Mouse (Mus musculus) midbrain, embryonic 16.5 days (tissue): ENCODE data around the gene Otogl. TPM values are rescaled to one million over a fixed set of nuclear protein-coding genes. Genes with fewer than 3 reads are reported as not detected.
"Not testable (repeated sequence)": the region's sequence is repeated elsewhere in the genome, so short reads cannot be mapped to it uniquely, and the experiment has no call there.

Experiments used
- ATAC-seq: fragments of 200-750 bp; cut with Nextera tagmentation; 2 replicates; pipeline ENCODE4 v1.8.0; 2017; ENCODE audit warnings: moderate TSS enrichment
- H3K27ac ChIP-seq: fragments of 300-500 bp; sonication (generic); 2 replicates; pipeline ENCODE4 v1.5.1; 2014; ENCODE audit warnings: mild to moderate bottlenecking, low read length, mixed read lengths
- H3K27me3 ChIP-seq: fragments of 300-500 bp; sonication (generic); 2 replicates; pipeline ENCODE4 v1.6.1; 2014; ENCODE audit warnings: low read depth, low read length, mixed read lengths; ENCODE audit not compliant: control insufficient read depth, insufficient read depth
- H3K36me3 ChIP-seq: fragments of 300-500 bp; sonication (generic); 2 replicates; pipeline ENCODE4 v1.6.1; 2014; ENCODE audit warnings: mild to moderate bottlenecking, low read length, moderate library complexity, mixed read lengths; ENCODE audit not compliant: control insufficient read depth, insufficient read depth
- H3K4me1 ChIP-seq: fragments of 300-500 bp; sonication (generic); 2 replicates; pipeline ENCODE4 v1.6.1; 2014; ENCODE audit warnings: mild to moderate bottlenecking, low read length, mixed read lengths; ENCODE audit not compliant: control insufficient read depth, insufficient read depth
- H3K4me2 ChIP-seq: fragments of 300-500 bp; sonication (generic); 2 replicates; pipeline ENCODE4 v1.6.1; 2014; ENCODE audit warnings: mild to moderate bottlenecking, low read length, mixed read lengths
- H3K4me3 ChIP-seq: fragments of 300-500 bp; sonication (generic); 2 replicates; pipeline ENCODE4 v1.5.1; 2014; ENCODE audit warnings: low read depth, mild to moderate bottlenecking, low read length, moderate library complexity, mixed read lengths
- H3K9ac ChIP-seq: fragments of 300-500 bp; sonication (generic); 2 replicates; pipeline ENCODE4 v1.6.1; 2014; ENCODE audit warnings: low read depth, low read length, mixed read lengths
- H3K9me3 ChIP-seq: fragments of 300-500 bp; sonication (generic); replicated peaks from 2 replicates; pipeline ENCODE4 v1.6.1; 2014; ENCODE audit warnings: mild to moderate bottlenecking, low read length, mixed read lengths; ENCODE audit not compliant: control insufficient read depth, poor library complexity, severe bottlenecking
- WGBS: fragments of 180-500 bp; shearing (Covaris S2); extraction: QIAGEN DNeasy Blood & Tissue Kit; methylation state at CpG from one replicate; pipeline ENCODE4 v1.1.7; 2014; 5-methylcytosine and 5-hydroxymethylcytosine counted together
- polyA plus RNA-seq: library from polyadenylated mRNA; unstranded; fragments of >200 nt; fragmentation: Nextera tagmentation; extraction: Ambion mirVana; gene quantifications from 2 replicates; pipeline ENCODE4 v1.2.1, GENCODE M21; 2015

Otogl gene
- polyA plus RNA-seq, 1 experiment from 2014 or later: 0.04 TPM

DNA sequence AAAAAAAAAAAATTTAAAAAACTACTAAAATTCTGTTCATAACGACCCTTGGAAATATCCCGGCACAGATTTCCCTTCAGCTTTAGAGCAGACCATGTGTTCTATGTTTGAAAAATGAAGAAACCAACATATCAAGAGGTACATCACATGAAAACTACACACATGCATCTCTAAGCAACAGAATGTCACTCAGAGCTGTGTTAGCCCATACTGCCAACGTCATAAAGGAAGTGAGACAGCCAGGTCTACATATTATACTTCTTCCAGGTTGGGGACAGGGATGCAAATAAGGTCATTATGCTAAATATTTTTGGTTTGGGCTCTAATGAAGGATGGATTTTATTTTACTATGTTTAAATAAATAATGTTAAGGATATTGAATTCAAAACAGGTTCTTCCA is 52.7 kb downstream of the Otogl start:
- Histone ChIP-seq H3K9ac (no peak overlapping the region), H3K36me3 (no peaks in the 10 kb centered on the region), H3K27me3 (no peaks in the 10 kb centered on the region), H3K4me1 (no peaks in the 10 kb centered on the region), H3K9me3 (no peaks in the 10 kb centered on the region), H3K4me2 (no peak overlapping the region), H3K27ac (no peak overlapping the region), H3K4me3 (no peak overlapping the region)
- 96% methylated on average over 3 of the region's 3 CpGs for WGBS
- ATAC-seq: no peak

DNA sequence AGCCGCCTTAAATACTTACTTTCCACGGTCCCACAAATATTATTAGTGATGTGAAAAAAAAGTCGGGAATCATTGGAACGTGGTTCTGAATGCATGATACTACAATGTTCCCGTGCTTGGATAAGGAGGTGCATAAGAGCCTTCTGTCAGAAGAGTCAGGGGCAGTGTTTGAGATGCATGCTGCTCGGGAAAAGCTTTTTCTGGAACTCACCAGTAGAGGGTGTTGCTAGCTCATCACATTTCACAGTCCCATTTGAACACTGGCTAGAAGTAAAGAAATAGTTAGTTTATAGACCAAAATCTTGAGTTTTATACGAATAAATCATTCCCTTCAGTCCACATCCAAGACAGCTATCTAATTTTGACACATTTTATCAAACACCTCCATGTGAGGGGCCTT is 53.2 kb downstream of the Otogl start:
- no peak overlapping the region for H3K9ac ChIP-seq
- no peaks in the 10 kb centered on the region for H3K27me3 ChIP-seq
- peak; percentile 66; the same call in 1 of the 2 replicates for ATAC-seq
- H3K4me3 ChIP-seq: no peak overlapping the region
- H3K27ac ChIP-seq: no peak overlapping the region
- no peaks in the 10 kb centered on the region for H3K4me1 ChIP-seq
- H3K4me2 ChIP-seq: no peak overlapping the region
- H3K36me3 ChIP-seq: no peaks in the 10 kb centered on the region
- H3K9me3 ChIP-seq: no peaks in the 10 kb centered on the region
- WGBS: 23% methylated on average over 7 of the region's 7 CpGs

DNA sequence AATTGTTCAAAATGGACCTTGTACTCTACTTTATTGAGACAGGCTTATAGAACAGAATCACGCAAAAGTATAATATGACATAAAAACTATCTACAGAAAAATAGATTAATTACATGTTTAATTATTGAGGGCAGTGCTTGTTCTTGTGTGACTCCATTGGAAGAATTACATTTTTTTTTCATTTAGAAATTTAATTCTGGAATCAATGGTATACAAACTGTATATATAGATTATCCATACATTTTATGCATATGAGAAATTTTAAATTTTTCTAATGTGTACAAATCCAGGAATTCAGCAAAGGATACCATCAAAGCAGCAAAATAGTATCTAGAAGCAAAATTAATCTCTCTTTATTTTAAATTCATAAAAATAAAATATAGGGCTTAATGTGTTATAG is 67.0 kb downstream of the Otogl start:
- 94% methylated on average over 1 of the region's 1 CpGs for WGBS
- ATAC-seq: no peak
- Histone ChIP-seq H3K36me3 (no peaks in the 10 kb centered on the region), H3K27me3 (no peaks in the 10 kb centered on the region), H3K4me2 (no peak overlapping the region), H3K4me3 (no peak overlapping the region), H3K9me3 (no peaks in the 10 kb centered on the region), H3K27ac (no peak overlapping the region), H3K9ac (no peak overlapping the region), H3K4me1 (no peaks in the 10 kb centered on the region)

DNA sequence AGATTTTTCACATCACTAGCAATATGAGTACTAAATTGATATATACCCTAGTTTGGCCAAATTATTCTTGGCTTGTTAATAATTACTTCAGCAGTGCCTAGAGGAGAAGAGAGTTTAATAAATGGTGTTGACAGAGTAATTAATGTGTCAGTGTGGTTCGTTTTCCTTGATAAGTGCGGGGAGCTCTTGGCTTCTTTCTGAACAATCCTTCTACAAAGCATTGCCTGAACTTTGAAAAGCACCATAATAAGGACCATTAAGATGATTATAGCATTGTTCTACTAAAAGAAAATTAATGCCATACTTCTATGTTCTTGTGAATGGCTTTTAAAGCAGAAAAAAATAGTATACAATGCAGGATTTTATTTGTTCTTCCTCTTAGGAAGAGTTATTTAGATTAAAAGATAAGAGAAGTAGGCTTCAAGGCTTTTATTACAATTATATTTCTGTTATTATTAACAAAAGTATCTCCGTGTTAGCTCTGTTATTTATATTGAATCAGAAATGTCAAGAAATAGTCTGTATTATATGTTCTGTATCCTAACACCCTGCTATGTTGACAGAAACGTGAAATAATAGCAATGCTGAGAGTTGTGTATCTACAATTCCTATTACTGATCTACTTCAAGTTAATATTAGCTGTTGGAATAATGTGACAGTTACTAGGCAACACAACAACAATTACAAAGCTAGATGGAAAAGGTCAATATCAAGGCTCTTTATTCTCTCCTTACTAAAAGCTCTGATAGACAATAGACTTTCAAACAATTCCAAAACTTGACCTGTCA is 77.3 kb downstream of the Otogl start:
- no peaks in the 10 kb centered on the region for H3K4me1 ChIP-seq
- no peaks in the 10 kb centered on the region for H3K27me3 ChIP-seq
- H3K4me2 ChIP-seq: no peak overlapping the region
- H3K4me3 ChIP-seq: no peak overlapping the region
- ATAC-seq: no peak
- H3K36me3 ChIP-seq: no peaks in the 10 kb centered on the region
- H3K9me3 ChIP-seq: no peaks in the 10 kb centered on the region
- WGBS: 74% methylated on average over 4 of the region's 4 CpGs
- H3K27ac ChIP-seq: no peak overlapping the region
- H3K9ac ChIP-seq: no peak overlapping the region

DNA sequence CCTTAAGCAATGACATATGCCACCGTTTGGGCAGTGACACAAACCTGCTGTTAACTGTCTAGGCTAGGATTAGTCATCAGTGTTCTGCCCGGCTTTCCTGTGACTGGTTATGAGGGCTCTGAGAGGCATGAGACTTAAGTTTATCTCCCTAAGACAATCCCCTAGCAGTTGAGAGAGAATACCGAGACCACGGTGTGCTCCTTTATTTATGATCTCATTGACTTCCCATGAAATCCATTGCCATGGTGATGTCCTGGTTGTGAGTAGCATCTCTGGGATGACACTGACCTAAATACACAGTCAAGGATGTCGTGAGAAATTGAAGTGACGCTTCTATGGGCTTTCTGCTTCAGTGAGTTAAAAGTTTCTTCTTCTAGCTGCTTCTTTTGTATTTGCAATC is 82.8 kb downstream of the Otogl start:
- Histone ChIP-seq H3K27me3 (no peaks in the 10 kb centered on the region), H3K4me3 (no peak overlapping the region), H3K9me3 (no peaks in the 10 kb centered on the region), H3K36me3 (no peaks in the 10 kb centered on the region), H3K4me2 (no peak overlapping the region), H3K9ac (no peak overlapping the region), H3K4me1 (no peaks in the 10 kb centered on the region), H3K27ac (no peak overlapping the region)
- WGBS: 57% methylated on average over 6 of the region's 6 CpGs
- no peak for ATAC-seq

DNA sequence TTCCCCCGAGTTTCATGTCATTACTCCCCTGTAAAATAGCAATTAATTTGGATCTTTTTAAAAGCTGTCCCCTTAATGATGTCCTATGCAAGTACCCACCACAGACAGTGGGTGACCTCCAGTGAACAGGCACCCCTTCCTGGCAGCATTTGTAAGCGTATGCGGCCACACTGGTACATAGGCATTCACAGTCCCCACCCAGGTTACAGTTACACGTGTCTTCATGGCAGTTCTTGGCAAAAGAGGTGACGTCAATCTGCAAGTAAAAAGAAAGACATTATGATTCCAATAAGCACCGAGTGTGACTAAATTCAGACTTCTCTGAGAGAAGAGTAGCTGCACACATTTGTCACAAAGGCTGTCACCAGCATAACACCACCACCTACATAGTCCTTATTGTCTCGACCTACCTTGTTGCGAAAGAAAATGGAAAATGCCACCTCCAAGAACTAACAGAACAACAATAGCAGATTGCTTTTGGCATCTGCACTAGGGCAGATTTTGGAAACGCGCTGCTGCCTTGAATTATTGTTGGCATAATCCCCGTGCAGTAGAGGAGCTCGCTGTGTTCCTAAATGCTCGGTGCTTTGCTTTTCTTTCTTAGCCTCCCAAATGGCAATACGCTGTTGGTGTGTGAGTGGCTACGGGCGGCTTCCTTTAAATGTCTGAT is 98.0 kb downstream of the Otogl start:
- Histone ChIP-seq H3K4me1 (no peaks in the 10 kb centered on the region), H3K4me2 (no peak overlapping the region), H3K27ac (no peak overlapping the region), H3K36me3 (no peaks in the 10 kb centered on the region), H3K27me3 (no peaks in the 10 kb centered on the region), H3K4me3 (no peak overlapping the region), H3K9ac (no peak overlapping the region), H3K9me3 (no peaks in the 10 kb centered on the region)
- no peak for ATAC-seq
- WGBS: 79% methylated on average over 16 of the region's 16 CpGs

DNA sequence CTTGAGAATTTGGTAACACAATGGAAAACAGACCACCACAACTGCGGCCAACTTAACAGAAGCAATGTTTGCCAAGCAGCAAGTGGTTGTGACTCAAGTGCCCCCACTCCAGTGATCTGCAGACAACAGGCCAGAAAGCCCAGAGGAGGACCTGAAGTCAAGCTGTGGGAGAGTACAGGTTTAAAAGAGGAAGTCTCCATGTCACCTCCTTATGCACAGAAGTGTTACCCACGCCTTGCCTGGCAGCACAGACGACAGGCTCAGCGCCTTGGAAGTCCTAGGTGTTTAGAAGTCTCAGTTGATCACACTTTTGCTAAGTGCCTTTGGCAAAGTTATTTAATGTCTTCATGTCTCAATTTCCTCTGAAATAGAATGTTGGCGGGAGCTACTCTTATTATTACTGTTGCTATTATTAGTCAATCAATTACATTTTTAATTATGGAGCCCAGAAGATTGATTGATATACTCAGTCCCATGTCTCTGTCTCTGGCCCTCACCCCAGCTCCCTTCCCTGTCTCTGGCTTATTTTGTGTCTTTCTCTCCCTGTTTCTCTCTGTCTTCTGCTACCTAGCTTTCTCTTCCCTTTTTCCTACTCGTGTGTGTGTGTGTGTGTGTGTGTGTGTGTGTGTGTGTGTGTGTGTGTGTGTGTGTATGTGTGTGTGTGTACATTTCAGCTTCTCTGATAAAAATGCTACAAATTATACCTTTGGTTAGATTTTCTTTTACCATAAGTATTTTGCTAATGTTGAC is 101.1 kb downstream of the Otogl start:
- Histone ChIP-seq H3K4me1 (no peaks in the 10 kb centered on the region), H3K9ac (no peak overlapping the region), H3K27ac (no peak overlapping the region), H3K4me2 (no peak overlapping the region), H3K9me3 (no peaks in the 10 kb centered on the region), H3K36me3 (no peaks in the 10 kb centered on the region), H3K27me3 (no peaks in the 10 kb centered on the region), H3K4me3 (no peak overlapping the region)
- WGBS: 85% methylated on average over 6 of the region's 6 CpGs
- ATAC-seq: no peak

DNA sequence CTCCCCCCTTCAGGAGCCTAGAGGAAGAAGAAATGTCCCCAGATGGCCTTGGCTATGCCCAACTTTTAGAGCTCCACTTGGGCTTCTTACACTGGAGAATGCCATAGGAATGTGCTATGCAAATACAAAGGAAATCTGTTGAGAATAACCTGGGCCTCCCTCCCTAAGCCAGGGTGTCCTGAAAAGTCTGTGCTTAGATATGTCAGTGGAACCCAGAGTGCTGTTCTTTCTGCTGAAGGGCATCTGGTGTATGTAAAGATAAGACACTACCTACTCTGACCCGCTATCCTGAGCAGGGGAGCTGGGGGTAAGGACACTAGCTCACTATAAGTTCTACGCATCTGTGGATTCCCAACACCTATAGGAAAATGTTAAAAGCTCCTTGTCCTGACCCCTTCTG is 106.7 kb downstream of the Otogl start:
- WGBS: 96% methylated on average over 2 of the region's 2 CpGs
- ATAC-seq: no peak

DNA sequence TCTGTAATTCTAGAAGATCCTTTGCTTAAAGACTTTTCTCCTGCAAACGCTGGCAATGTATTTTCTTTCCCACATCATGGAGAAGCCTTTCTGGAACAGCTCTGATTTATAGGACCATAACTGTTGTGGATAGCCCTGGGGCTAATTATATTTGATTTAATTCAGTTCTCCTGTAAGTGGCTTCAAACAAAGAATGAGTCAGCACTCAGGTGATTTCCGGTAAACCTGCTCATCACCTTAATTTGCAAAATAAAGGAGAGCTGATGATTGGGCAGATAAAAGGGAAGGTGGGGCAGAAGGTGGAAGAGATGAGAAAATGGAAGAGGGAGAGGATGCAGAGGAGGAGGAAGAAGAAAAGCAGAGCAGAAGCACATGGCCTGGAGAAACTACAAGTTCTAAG is 107.6 kb downstream of the Otogl start:
- not testable (repeated sequence) for ATAC-seq, H3K27me3 ChIP-seq, H3K4me1 ChIP-seq, H3K9me3 ChIP-seq, H3K4me2 ChIP-seq, H3K36me3 ChIP-seq, H3K4me3 ChIP-seq, H3K27ac ChIP-seq, H3K9ac ChIP-seq
- WGBS: 69% methylated on average over 2 of the region's 2 CpGs

More for the DNA sequence above, 106.7 kb downstream of the Otogl start:
- H3K27ac ChIP-seq: no peak overlapping the region
- no peak overlapping the region for H3K9ac ChIP-seq
- H3K36me3 ChIP-seq: no peaks in the 10 kb centered on the region
- no peaks in the 10 kb centered on the region for H3K4me1 ChIP-seq
- no peaks in the 10 kb centered on the region for H3K27me3 ChIP-seq
- H3K4me3 ChIP-seq: no peak overlapping the region
- no peak overlapping the region for H3K4me2 ChIP-seq
- no peaks in the 10 kb centered on the region for H3K9me3 ChIP-seq
